8 mouse cellular contexts compared by ENCODE assay signal in genomic region chr17:47873341-47873791, GRCm38 (mm10). TPM values are rescaled to one million over a fixed set of nuclear protein-coding genes. Genes with fewer than 3 reads are reported as not detected.
A peak's percentile ranks its signal among the peaks of the same experiment; 100 is the strongest.
DNase-seq lines count a peak whose midpoint lies in the region; ATAC-seq lines count a peak whose summit lies in the region.

No protein-coding gene starts in this region.

- no peaks in the 10 kb centered on the region for H3K9me3 ChIP-seq in hindbrain, embryonic 14.5 days (ENCODE audit: control insufficient read depth, low read length)

- no peaks in the 10 kb centered on the region for H3K27me3 ChIP-seq in hindbrain, embryonic 14.5 days (ENCODE audit: control insufficient read depth, insufficient read depth, low read length)

- peak overlapping the region; percentile 73 for H3K27ac ChIP-seq in hindbrain, embryonic 14.5 days

- no peak overlapping the region for H3K9ac ChIP-seq in hindbrain, embryonic 14.5 days

- 11% methylated on average over 9 of the region's 9 CpGs for WGBS in hindbrain, embryonic 14.5 days

- peaks cover 38% of the 10 kb centered on the region for H3K4me1 ChIP-seq in hindbrain, embryonic 14.5 days (replicated peaks; ENCODE audit: control insufficient read depth, insufficient read depth, low read length)

- H3K4me3 ChIP-seq in hindbrain, embryonic 14.5 days (replicated peaks; ENCODE audit: low read length), result no peak overlapping the region

- no peak overlapping the region; the same call in 1 of the 2 replicates for H3K4me2 ChIP-seq in hindbrain, embryonic 14.5 days (replicated peaks)

- DNase-seq in Muller cell, postnatal 12 days (ENCODE audit: inconsistent ontology term), result peak; percentile 52
- DNase-seq in cerebellum, postnatal 10 days, result peak; percentile 86 to 90
- peak; percentile 88 for DNase-seq in frontal cortex, postnatal 25 days (ENCODE audit: low spot score in 2 of 2)
- peak; percentile 78 for DNase-seq in hindbrain, embryonic 14.5 days (ENCODE audit: low spot score)
- DNase-seq in layer of hippocampus, postnatal 25 days (ENCODE audit: extremely low spot score in 1 of 2, low spot score in 1 of 2), result peak; percentile 85 to 91
- DNase-seq in lung, postnatal 14 days, result peak; percentile 88
- DNase-seq in retina, adult 2 months (ENCODE audit: low read depth, low spot score), result peak; percentile 53
- DNase-seq in thymus, postnatal 36 days, result peak; percentile 89

- peaks cover 39% of the 10 kb centered on the region for H3K36me3 ChIP-seq in hindbrain, embryonic 14.5 days (replicated peaks; ENCODE audit: control insufficient read depth, insufficient read depth)

- ATAC-seq in hindbrain, embryonic 14.5 days (ENCODE audit: low FRiP score), result peak; percentile 18; the same call in 1 of the 2 replicates

RNA-seq across cellular contexts. Expression of gene Mdfi, which starts 38.9 kb away (rescaled TPM):
- 7.5 and 7.7 TPM in 2 replicates for polyA plus RNA-seq in hindbrain, embryonic 14.5 days (2014; fragmentation: Nextera tagmentation; extraction: Ambion mirVana)
- 1 to 10 TPM; 1.4 to 1.5 TPM for total RNA-seq in layer of hippocampus, postnatal 25 days (2021)

RNA-seq across cellular contexts. Expression of gene Foxp4, which starts 51.1 kb away (rescaled TPM):
- polyA plus RNA-seq in hindbrain, embryonic 14.5 days (2014; fragmentation: Nextera tagmentation; extraction: Ambion mirVana), result 34.3 and 35.1 TPM in 2 replicates
- total RNA-seq in layer of hippocampus, postnatal 25 days (2021), result 10 to 100 TPM; 40.3 to 50.2 TPM
